Mouse (Mus musculus) cerebellum, adult 2 months (tissue): ENCODE measurements at regions not wholly inside any gene's neighbourhood (a gene's known extent, or its start where the extent isn't known, plus 50 kb on each side); places are given as distances from the start of the nearest gene placed in this dataset.

Experiments used
- CTCF ChIP-seq: fragments of 200-500 bp; IDR thresholded peaks from 2 replicates; pipeline ENCODE4 v1.5.1; 2011; ENCODE audit warnings: low read depth, mild to moderate bottlenecking, control low read depth, low read length, moderate library complexity, borderline replicate concordance; ENCODE audit not compliant: insufficient read depth
- POLR2A ChIP-seq: fragments of 200-500 bp; IDR thresholded peaks from 2 replicates; pipeline ENCODE4 v1.6.1; 2011; ENCODE audit warnings: low read length, control low read depth, borderline replicate concordance; ENCODE audit not compliant: insufficient read depth

- TF ChIP-seq POLR2A (no peak), CTCF (no peak)
Measured at GRCm38 (mm10) chr7:83050833-83051497, 183.8 kb downstream of the Mex3b start.
